In genomic region chr4:47670476-47670875, GRCm38 (mm10) we compare ENCODE assay signal across 14 mouse cellular contexts.
DNase-seq lines count a peak whose midpoint lies in the region; ATAC-seq lines count a peak whose summit lies in the region.
"Had no signal": no experiment of that assay in that cellular context is flagged by ENCODE, and none has a peak within 500 bp of the region (broad histone marks: within the 10 kb centered on the region; RNA-seq: fewer than 3 reads in every experiment).

No protein-coding gene starts in this region.

- no peaks in the 10 kb centered on the region for H3K9me3 ChIP-seq in hindbrain, embryonic 14.5 days (ENCODE audit: control insufficient read depth, low read length)
- H3K9me3 ChIP-seq: liver, embryonic 13.5 days; stomach, embryonic 15.5 days had no signal

- no peak overlapping the region for H3K9ac ChIP-seq in hindbrain, embryonic 14.5 days
- H3K9ac ChIP-seq: liver, embryonic 13.5 days; stomach, embryonic 15.5 days had no signal

- DNase-seq in adrenal gland, adult (ENCODE audit: inconsistent age in 2 of 2, low spot score in 1 of 2) = peak; percentile 55 to 65
- no peak for DNase-seq in adrenal gland, postnatal 4 days (ENCODE audit: low spot score in 2 of 2)
- peak; percentile 19 for DNase-seq in brain, adult 2 months (ENCODE audit: low read depth, low spot score)
- peak; percentile 65 for DNase-seq in heart, adult 8-10 months (ENCODE audit: low spot score)
- DNase-seq in heart, postnatal 25 days (ENCODE audit: low spot score) = peak; percentile 42
- no peak for DNase-seq in thymus, postnatal 4 days
- DNase-seq in MN1 (ENCODE audit: low spot score) = no peak
- no peak for DNase-seq in hindbrain, embryonic 14.5 days (ENCODE audit: low spot score)
- DNase-seq: cerebellum, postnatal 36 days; kidney, postnatal 36 days; liver, embryonic 13.5 days; right cerebral cortex, postnatal 25 days had no signal

- intact Hi-C loops in heart, postnatal 25 days (cut with DNase I) = loop anchor here (2.0 kb wide), 1 partner anchor 66 kb away; no protein-coding TSS in a partner anchor

- no peak overlapping the region for H3K4me2 ChIP-seq in hindbrain, embryonic 14.5 days (replicated peaks)
- H3K4me2 ChIP-seq: liver, embryonic 13.5 days; stomach, embryonic 15.5 days had no signal

- WGBS in hindbrain, embryonic 14.5 days = 70% methylated on average over 3 of the region's 3 CpGs

- no peaks in the 10 kb centered on the region for H3K4me1 ChIP-seq in hindbrain, embryonic 14.5 days (replicated peaks; ENCODE audit: control insufficient read depth, insufficient read depth, low read length)
- H3K4me1 ChIP-seq: liver, embryonic 13.5 days; stomach, embryonic 15.5 days had no signal

- no peak overlapping the region for H3K27ac ChIP-seq in hindbrain, embryonic 14.5 days
- H3K27ac ChIP-seq: liver, embryonic 13.5 days; stomach, embryonic 15.5 days had no signal

- H3K36me3 ChIP-seq in hindbrain, embryonic 14.5 days (replicated peaks; ENCODE audit: control insufficient read depth, insufficient read depth) = no peaks in the 10 kb centered on the region
- H3K36me3 ChIP-seq: liver, embryonic 13.5 days; stomach, embryonic 15.5 days had no signal

- no peak overlapping the region for H3K4me3 ChIP-seq in hindbrain, embryonic 14.5 days (replicated peaks; ENCODE audit: low read length)
- H3K4me3 ChIP-seq: liver, embryonic 13.5 days; stomach, embryonic 15.5 days had no signal

- no peak for ATAC-seq in hindbrain, embryonic 14.5 days (ENCODE audit: low FRiP score)
- ATAC-seq: intestine, embryonic 16.5 days had no signal

- no peaks in the 10 kb centered on the region for H3K27me3 ChIP-seq in hindbrain, embryonic 14.5 days (ENCODE audit: control insufficient read depth, insufficient read depth, low read length)
- H3K27me3 ChIP-seq: liver, embryonic 13.5 days; stomach, embryonic 15.5 days had no signal

Comparison
In these comparisons a context has a peak if more than half of its experiments do, and no peak if none do; other contexts are left out.
1. DNase-seq: peak in adrenal gland, adult (2 of 2), brain, adult 2 months (single experiment), heart, adult 8-10 months (single experiment) and heart, postnatal 25 days (single experiment); none in adrenal gland, postnatal 4 days (0 of 2), thymus, postnatal 4 days (single experiment), MN1 (single experiment) and hindbrain, embryonic 14.5 days (single experiment).